In genomic region chr4:128737825-128738610, GRCm38 (mm10) we compare ENCODE assay signal across 9 mouse cellular contexts. TPM values are rescaled to one million over a fixed set of nuclear protein-coding genes. Genes with fewer than 3 reads are reported as not detected.
DNase-seq lines count a peak whose midpoint lies in the region; ATAC-seq and TF ChIP-seq lines count a peak whose summit lies in the region.
"Had no signal": no experiment of that assay in that cellular context is flagged by ENCODE, and none has a peak within 500 bp of the region (broad histone marks: within the 10 kb centered on the region; RNA-seq: fewer than 3 reads in every experiment).

No protein-coding gene starts in this region.

- no peak for DNase-seq in kidney, postnatal 0 days (ENCODE audit: low spot score)
- no peak for DNase-seq in kidney, postnatal 25 days
- DNase-seq in embryonic facial prominence, embryonic 10.5 days (ENCODE audit: low spot score) = peak; percentile 44
- no peak for DNase-seq in hindbrain, embryonic 14.5 days (ENCODE audit: low spot score)
- DNase-seq in gastrocnemius, postnatal 4 days (ENCODE audit: low spot score in 2 of 2) = no peak
- DNase-seq in adrenal gland, adult (ENCODE audit: inconsistent age in 2 of 2, low spot score in 1 of 2) = no peak
- DNase-seq in B cell, adult 2 months = no peak

- 54% methylated on average over 14 of the region's 14 CpGs for WGBS in kidney, postnatal 0 days
- WGBS in embryonic facial prominence, embryonic 10.5 days = 64% methylated on average over 14 of the region's 14 CpGs
- 56% methylated on average over 14 of the region's 14 CpGs for WGBS in hindbrain, embryonic 14.5 days
- 76% methylated on average over 14 of the region's 14 CpGs for WGBS in neural tube, embryonic 12.5 days

- no peak overlapping the region for H3K4me3 ChIP-seq in kidney, postnatal 0 days (replicated peaks; ENCODE audit: low read depth, low read length)
- peak overlapping the region; percentile 23; the same call in 1 of the 2 replicates for H3K4me3 ChIP-seq in embryonic facial prominence, embryonic 10.5 days
- no peak overlapping the region for H3K4me3 ChIP-seq in hindbrain, embryonic 14.5 days (replicated peaks; ENCODE audit: low read length)
- H3K4me3 ChIP-seq in neural tube, embryonic 12.5 days = no peak overlapping the region
- H3K4me3 ChIP-seq: erythroblast, embryonic 14.5 days had no signal

- H3K9me3 ChIP-seq in kidney, postnatal 0 days (replicated peaks; ENCODE audit: low read length) = no peaks in the 10 kb centered on the region
- no peaks in the 10 kb centered on the region for H3K9me3 ChIP-seq in embryonic facial prominence, embryonic 10.5 days
- H3K9me3 ChIP-seq in hindbrain, embryonic 14.5 days (ENCODE audit: control insufficient read depth, low read length) = no peaks in the 10 kb centered on the region
- no peaks in the 10 kb centered on the region for H3K9me3 ChIP-seq in neural tube, embryonic 12.5 days

- peak overlapping the region; percentile 82 for H3K27ac ChIP-seq in kidney, postnatal 0 days
- peak overlapping the region; percentile 89 for H3K27ac ChIP-seq in embryonic facial prominence, embryonic 10.5 days (replicated peaks)
- H3K27ac ChIP-seq in hindbrain, embryonic 14.5 days = peak overlapping the region; percentile 82; the same call in 1 of the 2 replicates
- H3K27ac ChIP-seq in neural tube, embryonic 12.5 days = no peak overlapping the region; the same call in 1 of the 2 replicates

- TF ChIP-seq CTCF in kidney, postnatal 0 days (IDR thresholded peaks at IDR 0.05; ENCODE audit: low read depth) = no peak

- H3K36me3 ChIP-seq in kidney, postnatal 0 days (ENCODE audit: insufficient read depth, low read length) = peaks cover 4% of the 10 kb centered on the region
- H3K36me3 ChIP-seq in embryonic facial prominence, embryonic 10.5 days (replicated peaks) = peaks cover 74% of the 10 kb centered on the region
- H3K36me3 ChIP-seq in hindbrain, embryonic 14.5 days (replicated peaks; ENCODE audit: control insufficient read depth, insufficient read depth) = peaks cover 33% of the 10 kb centered on the region
- peaks cover 18% of the 10 kb centered on the region for H3K36me3 ChIP-seq in neural tube, embryonic 12.5 days

- H3K9ac ChIP-seq in kidney, postnatal 0 days (ENCODE audit: low read depth, low read length) = no peak overlapping the region
- H3K9ac ChIP-seq in hindbrain, embryonic 14.5 days = no peak overlapping the region
- H3K9ac ChIP-seq in neural tube, embryonic 12.5 days = peak overlapping the region; percentile 3; the same call in 1 of the 2 replicates

- no peak overlapping the region for H3K4me2 ChIP-seq in kidney, postnatal 0 days (ENCODE audit: low read length)
- 0 out of 2 replicates have a peak overlapping the region, but pooled peaks have one; percentile 33 for H3K4me2 ChIP-seq in hindbrain, embryonic 14.5 days (replicated peaks)
- no peak overlapping the region; the same call in 1 of the 2 replicates for H3K4me2 ChIP-seq in neural tube, embryonic 12.5 days (replicated peaks)

- H3K4me1 ChIP-seq in kidney, postnatal 0 days (replicated peaks; ENCODE audit: insufficient read depth, low read length) = peaks cover 54% of the 10 kb centered on the region
- H3K4me1 ChIP-seq in embryonic facial prominence, embryonic 10.5 days = peaks cover 78% of the 10 kb centered on the region
- peaks cover 60% of the 10 kb centered on the region for H3K4me1 ChIP-seq in hindbrain, embryonic 14.5 days (replicated peaks; ENCODE audit: control insufficient read depth, insufficient read depth, low read length)
- peaks cover 65% of the 10 kb centered on the region for H3K4me1 ChIP-seq in neural tube, embryonic 12.5 days

- no peaks in the 10 kb centered on the region for H3K27me3 ChIP-seq in kidney, postnatal 0 days (ENCODE audit: insufficient read depth, low read length)
- no peaks in the 10 kb centered on the region for H3K27me3 ChIP-seq in embryonic facial prominence, embryonic 10.5 days (replicated peaks; ENCODE audit: low read depth, poor library complexity, severe bottlenecking)
- no peaks in the 10 kb centered on the region for H3K27me3 ChIP-seq in hindbrain, embryonic 14.5 days (ENCODE audit: control insufficient read depth, insufficient read depth, low read length)
- no peaks in the 10 kb centered on the region for H3K27me3 ChIP-seq in neural tube, embryonic 12.5 days (replicated peaks)

- no peak for ATAC-seq in kidney, postnatal 0 days (replicated peaks; ENCODE audit: low FRiP score, low read depth)
- no peak for ATAC-seq in hindbrain, embryonic 14.5 days (ENCODE audit: low FRiP score)
- no peak for ATAC-seq in neural tube, embryonic 12.5 days (ENCODE audit: low FRiP score, low read depth)

RNA-seq across cellular contexts. Expression of gene A3galt2, which starts 17.1 kb away (rescaled TPM):
- 0.13 and 0.23 TPM in 2 replicates for polyA plus RNA-seq in kidney, postnatal 0 days (2015; fragmentation: Nextera tagmentation; extraction: Ambion mirVana)
- polyA plus RNA-seq in embryonic facial prominence, embryonic 10.5 days (2016; fragmentation: Nextera tagmentation; extraction: Ambion mirVana) = 0.09 and 0.12 TPM in 2 replicates
- 0.21 and 0.41 TPM in 2 replicates for polyA plus RNA-seq in hindbrain, embryonic 14.5 days (2014; fragmentation: Nextera tagmentation; extraction: Ambion mirVana)
- 0.46 and 0.54 TPM in 2 replicates for polyA plus RNA-seq in neural tube, embryonic 12.5 days (2016; fragmentation: Nextera tagmentation; extraction: Ambion mirVana)
- under 1 TPM; 0.26 to 0.37 TPM for total RNA-seq in gastrocnemius, postnatal 4 days (2021)
- polyA plus RNA-seq: erythroblast, embryonic 14.5 days had no signal
